Mouse (Mus musculus) kidney, postnatal 0 days (tissue): ENCODE data around the gene Sema3c. TPM values are rescaled to one million over a fixed set of nuclear protein-coding genes. Genes with fewer than 3 reads are reported as not detected.
"Not testable (repeated sequence)": the region's sequence is repeated elsewhere in the genome, so short reads cannot be mapped to it uniquely, and the experiment has no call there.

Experiments
- ATAC-seq: fragments of 200-750 bp; cut with Nextera tagmentation; replicated peaks from 2 replicates; pipeline ENCODE4 v1.8.0; 2017; ENCODE audit warnings: low read depth, moderate number of reproducible peaks, moderate TSS enrichment, moderate library complexity; ENCODE audit not compliant: low FRiP score
- DNase-seq: peaks from one replicate; pipeline ENCODE4 v3.0.0-alpha.2; 2016; ENCODE audit warnings: low spot score
- H3K27ac ChIP-seq: fragments of 300-500 bp; sonication (generic); 2 replicates; pipeline ENCODE4 v1.5.1; 2014; ENCODE audit warnings: mild to moderate bottlenecking
- H3K27me3 ChIP-seq: fragments of 300-500 bp; sonication (generic); 2 replicates; pipeline ENCODE4 v1.6.1; 2014; ENCODE audit warnings: low read length, mixed read lengths; ENCODE audit not compliant: insufficient read depth
- H3K36me3 ChIP-seq: fragments of 300-500 bp; sonication (generic); 2 replicates; pipeline ENCODE4 v1.6.1; 2014; ENCODE audit warnings: low read length, mixed read lengths; ENCODE audit not compliant: insufficient read depth
- H3K4me1 ChIP-seq: fragments of 300-500 bp; sonication (generic); replicated peaks from 2 replicates; pipeline ENCODE4 v1.6.1; 2014; ENCODE audit warnings: antibody characterized with exemption, low read length, mixed read lengths; ENCODE audit not compliant: insufficient read depth
- H3K4me2 ChIP-seq: fragments of 300-500 bp; sonication (generic); 2 replicates; pipeline ENCODE4 v1.6.1; 2014; ENCODE audit warnings: mild to moderate bottlenecking, low read length, moderate library complexity, mixed read lengths
- H3K4me3 ChIP-seq: fragments of 300-500 bp; sonication (generic); replicated peaks from 2 replicates; pipeline ENCODE4 v1.5.1; 2014; ENCODE audit warnings: low read depth, low read length
- H3K9ac ChIP-seq: fragments of 300-500 bp; sonication (generic); 2 replicates; pipeline ENCODE4 v1.6.1; 2014; ENCODE audit warnings: low read depth, low read length
- H3K9me3 ChIP-seq: fragments of 300-500 bp; sonication (generic); replicated peaks from 2 replicates; pipeline ENCODE4 v1.6.1; 2016; ENCODE audit warnings: low read length, inconsistent platforms, mixed read lengths
- CTCF ChIP-seq: IDR thresholded peaks from 2 replicates; pipeline ENCODE4 v1.5.1; 2016; ENCODE audit warnings: antibody characterized with exemption, low read depth, mild to moderate bottlenecking, moderate library complexity
- WGBS: fragments of 180-500 bp; shearing (Covaris S2); extraction: QIAGEN DNeasy Blood & Tissue Kit; methylation state at CpG from one replicate; pipeline ENCODE4 v1.1.7; 2014; 5-methylcytosine and 5-hydroxymethylcytosine counted together
- polyA plus RNA-seq: library from polyadenylated mRNA; unstranded; fragments of >200 nt; fragmentation: Nextera tagmentation; extraction: Ambion mirVana; gene quantifications from 2 replicates; pipeline ENCODE4 v1.2.1, GENCODE M21; 2015

The Sema3c gene
- 63.6 and 69.4 TPM in 2 replicates for polyA plus RNA-seq

GRCm38 (mm10) chr5:17573694-17574380 is at the start of gene Sema3c:
TSS of gene Sema3c (plus strand) at chr5:17574281.
- H3K4me3 ChIP-seq, result peak within 1 kb of the TSS; percentile 66
- under 1% methylated on average over 16 of the region's 16 CpGs for WGBS
- no peaks in the 10 kb centered on the region for H3K4me1 ChIP-seq
- peak within 1 kb of the TSS; percentile 88 for H3K27ac ChIP-seq
- no peak; the same call in 1 of the 2 replicates for ATAC-seq
- DNase-seq, result peak; percentile 82
- H3K9ac ChIP-seq, result peak within 1 kb of the TSS; percentile 63
- H3K4me2 ChIP-seq, result peak within 1 kb of the TSS; percentile 85
- no peaks in the 10 kb centered on the region for H3K9me3 ChIP-seq
- TF ChIP-seq CTCF, result peak; percentile 82
- H3K27me3 ChIP-seq, result no peaks in the 10 kb centered on the region
- no peaks in the 10 kb centered on the region for H3K36me3 ChIP-seq

GRCm38 (mm10) chr5:17531165-17531564 is 42.9 kb upstream of the Sema3c start:
- not testable (repeated sequence) for ATAC-seq
- WGBS, result 94% methylated on average over 2 of the region's 2 CpGs

GRCm38 (mm10) chr5:17543141-17543540 is 30.9 kb upstream of the Sema3c start:
- ATAC-seq (no peak), DNase-seq (no peak)
- Histone ChIP-seq H3K4me3 (no peak overlapping the region), H3K9me3 (no peaks in the 10 kb centered on the region), H3K27ac (no peak overlapping the region), H3K36me3 (no peaks in the 10 kb centered on the region), H3K4me2 (no peak overlapping the region), H3K27me3 (no peaks in the 10 kb centered on the region), H3K4me1 (no peaks in the 10 kb centered on the region), H3K9ac (no peak overlapping the region)
- WGBS, result 61% methylated on average over 4 of the region's 4 CpGs
- no peak for TF ChIP-seq CTCF

More at GRCm38 (mm10) chr5:17531165-17531564, 42.9 kb upstream of the Sema3c start:
- not testable (repeated sequence) for H3K36me3 ChIP-seq, H3K4me1 ChIP-seq, H3K27me3 ChIP-seq, H3K4me3 ChIP-seq, H3K27ac ChIP-seq, DNase-seq, H3K9ac ChIP-seq, H3K9me3 ChIP-seq, H3K4me2 ChIP-seq

GRCm38 (mm10) chr5:17544904-17545449 is 29.1 kb upstream of the Sema3c start:
- no peaks in the 10 kb centered on the region for H3K36me3 ChIP-seq

GRCm38 (mm10) chr5:17551693-17552092 is 22.4 kb upstream of the Sema3c start:
- H3K36me3 ChIP-seq, result no peaks in the 10 kb centered on the region
- 47% methylated on average over 3 of the region's 3 CpGs for WGBS
- H3K4me3 ChIP-seq, result no peak overlapping the region
- TF ChIP-seq CTCF, result no peak
- no peak overlapping the region for H3K4me2 ChIP-seq
- H3K9ac ChIP-seq, result no peak overlapping the region
- DNase-seq (no peak), ATAC-seq (no peak)
- H3K9me3 ChIP-seq, result no peaks in the 10 kb centered on the region
- H3K27me3 ChIP-seq, result no peaks in the 10 kb centered on the region
- peaks cover 5% of the 10 kb centered on the region; the same call in 1 of the 2 replicates for H3K4me1 ChIP-seq
- no peak overlapping the region for H3K27ac ChIP-seq

More at GRCm38 (mm10) chr5:17544904-17545449, 29.1 kb upstream of the Sema3c start:
- DNase-seq (no peak), ATAC-seq (no peak)
- Histone ChIP-seq H3K27me3 (no peaks in the 10 kb centered on the region), H3K4me2 (no peak overlapping the region), H3K9ac (no peak overlapping the region), H3K4me1 (no peaks in the 10 kb centered on the region), H3K9me3 (no peaks in the 10 kb centered on the region), H3K27ac (no peak overlapping the region), H3K4me3 (no peak overlapping the region)
- no peak for TF ChIP-seq CTCF
- WGBS, result 88% methylated on average over 2 of the region's 2 CpGs

- H3K9me3 ChIP-seq, result no peaks in the 10 kb centered on the region
- DNase-seq (peak; percentile 21), ATAC-seq (no peak; the same call in 1 of the 2 replicates)
- no peak overlapping the region for H3K27ac ChIP-seq
- no peak overlapping the region for H3K9ac ChIP-seq
- no peak for TF ChIP-seq CTCF
- H3K4me1 ChIP-seq, result peaks cover 5% of the 10 kb centered on the region; the same call in 1 of the 2 replicates
- H3K27me3 ChIP-seq, result no peaks in the 10 kb centered on the region
- H3K4me3 ChIP-seq, result no peak overlapping the region
- 28% methylated on average over 7 of the region's 7 CpGs for WGBS
- no peak overlapping the region for H3K4me2 ChIP-seq
- H3K36me3 ChIP-seq, result no peaks in the 10 kb centered on the region
These were observed 18.0 kb upstream of the Sema3c start for GRCm38 (mm10) chr5:17556073-17556473.
